Mouse (Mus musculus) right cerebral cortex, postnatal 4 days (tissue): ENCODE data around the gene 4930435E12Rik.
"Not testable (repeated sequence)": the region's sequence is repeated elsewhere in the genome, so short reads cannot be mapped to it uniquely, and the experiment has no call there.

Source experiments
- DNase-seq: peaks from one replicate; pipeline ENCODE4 v3.0.0-alpha.2; 2022

The 4930435E12Rik gene

DNA sequence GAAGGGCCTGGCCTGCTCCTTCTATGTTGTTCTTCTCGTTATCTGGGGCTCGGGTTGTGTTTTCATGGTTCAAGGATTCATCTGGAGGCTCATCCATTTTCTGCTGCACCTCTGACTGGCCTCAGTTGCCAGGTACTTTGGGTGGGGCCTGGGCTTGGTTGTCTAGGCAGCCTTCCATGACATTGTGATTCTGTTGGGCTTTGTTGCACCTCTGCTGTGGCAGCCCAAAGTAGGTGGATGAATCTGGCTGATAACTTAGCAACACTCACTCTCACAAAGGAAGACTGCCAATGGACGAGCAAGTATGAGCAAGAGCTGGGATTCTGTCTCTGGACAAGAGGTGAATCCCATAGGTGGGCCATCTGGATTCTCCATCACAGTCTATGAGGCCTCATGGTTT, at the start of gene 4930435E12Rik:
4930435E12Rik (minus strand) TSS at position 101 of the 400 bp plus-strand sequence.
- DNase-seq: no peak

- no peak for DNase-seq
Measured at GRCm38 (mm10) chr16:38874481-38874880, 45.9 kb upstream of the 4930435E12Rik start.

DNA sequence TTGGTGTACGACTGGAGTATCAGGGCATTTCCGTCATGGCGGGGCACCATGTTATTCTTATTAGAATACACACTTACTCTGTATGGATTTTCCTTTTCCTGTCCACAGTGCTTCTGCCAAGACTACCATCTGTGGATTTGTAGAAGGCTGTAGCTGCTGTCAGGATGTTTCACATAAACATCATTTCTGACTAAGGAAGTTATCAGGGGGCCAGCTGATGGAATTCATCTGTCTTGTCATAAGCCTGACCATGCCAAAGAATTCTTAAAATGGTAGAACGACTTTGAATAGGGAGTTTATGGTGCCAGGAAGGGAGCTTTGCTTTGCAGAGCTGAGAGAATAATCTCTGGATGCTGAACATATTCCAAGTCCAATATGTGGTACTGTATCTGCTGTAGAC, 44.7 kb upstream of the 4930435E12Rik start:
- DNase-seq: no peak

GRCm38 (mm10) chr16:38864358-38864757, 35.8 kb upstream of the 4930435E12Rik start:
- no peak for DNase-seq

DNA sequence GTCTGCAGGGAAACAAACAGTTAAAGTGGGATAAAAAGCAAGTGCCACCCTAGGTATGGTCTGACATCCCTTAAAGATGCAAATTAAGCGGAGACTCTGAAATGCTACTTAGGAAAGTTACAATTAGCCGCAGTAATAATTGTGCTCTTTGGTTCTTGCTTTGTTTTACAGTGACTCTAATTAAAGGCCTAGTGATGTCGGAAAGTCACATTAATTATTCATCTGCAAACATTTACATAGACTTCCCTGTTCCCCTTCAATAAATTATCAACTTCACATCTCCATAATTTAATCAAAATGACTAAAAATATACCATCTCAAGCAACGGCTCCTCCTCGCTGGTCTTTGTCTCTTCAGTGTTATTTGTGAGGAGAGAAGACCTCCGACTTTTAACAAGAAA, 32.0 kb upstream of the 4930435E12Rik start:
- DNase-seq: no peak

GRCm38 (mm10) chr16:38858120-38858749, 29.7 kb upstream of the 4930435E12Rik start:
- DNase-seq: no peak

DNA sequence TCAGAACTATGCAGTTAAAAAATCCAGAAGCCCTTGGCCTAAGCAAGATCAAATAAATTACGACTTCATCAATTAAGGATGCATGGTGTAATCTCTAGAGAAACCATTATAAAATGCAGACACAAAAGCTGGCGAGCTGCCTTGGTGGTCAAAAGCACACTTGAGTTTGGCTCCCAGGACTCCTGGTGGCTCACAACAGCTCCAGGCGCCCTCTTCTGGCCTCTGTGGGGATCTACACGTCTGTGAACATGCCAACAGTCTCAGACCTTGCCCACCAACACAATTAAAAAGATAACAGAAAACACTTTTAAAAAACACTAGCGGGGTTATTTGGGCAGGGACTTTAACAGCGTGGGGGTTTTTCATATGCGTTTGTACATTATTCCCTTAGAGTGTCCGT, 16.0 kb downstream of the 4930435E12Rik start:
- peak; percentile 78 for DNase-seq

DNA sequence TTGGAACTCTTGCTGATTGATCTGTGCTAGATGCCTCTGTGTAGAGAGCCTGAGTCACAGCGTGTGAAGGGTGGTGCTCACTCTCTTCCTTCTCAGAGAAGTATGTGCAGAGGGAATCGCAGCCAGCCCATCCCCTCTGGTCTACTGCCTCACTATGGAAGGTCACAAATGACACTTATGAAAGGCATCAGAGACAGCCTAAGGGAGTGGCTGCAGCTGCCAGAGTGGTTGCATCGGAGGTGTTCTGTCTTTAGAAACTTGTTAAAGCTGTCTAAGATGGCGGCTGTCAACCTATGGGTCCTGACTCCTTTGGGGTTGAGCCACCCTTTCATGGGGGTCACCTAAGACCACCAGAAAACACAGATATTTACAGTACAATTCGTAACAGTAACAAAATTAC, 18.4 kb downstream of the 4930435E12Rik start:
- no peak for DNase-seq

DNA sequence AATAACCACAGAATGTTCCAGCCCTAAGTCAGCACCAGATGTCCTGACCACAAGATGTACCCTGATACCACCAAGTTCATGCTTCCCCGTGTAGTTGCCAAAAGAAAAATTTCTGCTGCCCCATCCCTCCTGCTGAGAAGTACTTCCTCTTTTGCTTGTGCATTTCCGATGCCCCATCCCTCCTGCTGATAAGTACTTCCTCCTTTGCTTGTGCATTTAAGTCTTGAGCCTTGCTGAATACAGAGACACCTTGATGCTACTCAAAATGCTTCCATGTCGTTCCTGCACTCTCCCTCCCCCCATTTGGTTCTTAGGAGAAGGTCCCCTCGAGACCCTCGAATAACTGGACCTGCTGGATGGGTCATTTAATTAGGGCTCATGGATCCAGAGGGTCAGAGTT, 20.8 kb downstream of the 4930435E12Rik start:
- DNase-seq: not testable (repeated sequence)

DNA sequence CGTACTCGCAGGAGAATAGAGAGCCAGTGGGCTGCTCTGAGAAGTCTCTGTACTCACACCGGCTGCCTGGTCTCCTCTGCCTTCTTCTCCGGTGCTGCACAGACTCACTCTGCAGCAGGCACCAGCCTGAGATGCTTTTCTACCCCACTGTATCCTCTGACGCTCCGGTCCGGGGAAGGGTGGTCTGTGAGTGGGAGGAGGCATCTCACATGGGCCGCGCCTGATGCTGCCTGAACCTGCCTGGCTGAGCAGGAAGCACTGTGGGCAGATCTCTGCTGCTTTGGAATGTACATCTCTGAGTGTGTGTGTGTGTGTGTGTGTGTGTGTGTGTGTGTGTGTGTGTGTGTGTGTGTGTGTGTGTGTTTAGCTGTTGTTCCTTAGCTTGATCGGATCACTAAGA, 28.5 kb downstream of the 4930435E12Rik start, which contains the start of gene Upk1b:
Upk1b (minus strand) TSS at position 238 of the 400 bp plus-strand sequence.
- DNase-seq: no peak

DNA sequence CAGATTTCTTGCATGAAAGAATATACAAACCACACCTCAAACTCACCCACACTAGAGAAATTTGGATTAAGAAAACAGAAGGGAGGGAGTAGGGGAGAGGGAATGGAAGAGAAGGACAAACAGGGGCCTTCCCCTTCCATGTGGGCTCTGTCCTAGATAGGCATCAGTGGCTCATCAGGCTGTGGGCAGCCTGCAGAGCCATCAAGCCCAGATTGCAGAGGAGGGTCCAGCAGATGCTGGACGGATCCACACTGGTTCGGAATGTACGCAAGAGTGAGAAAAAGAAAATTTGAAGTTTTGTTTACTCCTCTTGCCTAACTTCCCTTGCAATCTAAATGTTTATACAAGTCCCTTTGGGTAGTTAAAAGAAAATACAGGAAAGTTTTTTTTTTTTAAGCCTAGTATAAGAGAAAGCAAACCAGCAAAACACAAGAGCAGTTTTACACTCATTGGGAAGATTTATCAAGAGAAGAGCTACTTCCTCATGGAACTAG, 29.5 kb downstream of the 4930435E12Rik start:
- DNase-seq: no peak

GRCm38 (mm10) chr16:38793120-38793519, 35.4 kb downstream of the 4930435E12Rik start:
- no peak for DNase-seq

DNA sequence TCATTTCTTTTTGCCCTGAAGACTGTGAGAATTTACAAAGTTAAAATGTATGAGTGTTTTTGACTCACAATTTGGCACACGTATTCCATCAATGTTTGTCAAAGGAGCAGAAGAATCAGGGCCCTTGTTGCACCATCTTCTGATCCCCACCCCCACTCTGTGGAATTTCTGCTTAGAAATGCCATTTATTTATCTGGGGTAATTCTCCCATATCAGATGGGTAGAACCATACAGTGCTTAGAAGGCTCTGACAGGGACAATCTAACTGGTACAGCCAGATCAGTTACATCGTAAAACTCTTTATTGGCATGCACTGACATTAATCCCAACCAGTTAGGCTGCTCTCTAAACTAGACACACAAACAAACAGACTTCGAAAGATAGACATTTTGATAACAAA, 38.6 kb downstream of the 4930435E12Rik start:
- DNase-seq: no peak

GRCm38 (mm10) chr16:38789016-38789415, 39.5 kb downstream of the 4930435E12Rik start:
- no peak for DNase-seq

- no peak for DNase-seq
Measured at GRCm38 (mm10) chr16:38785301-38785700, 43.2 kb downstream of the 4930435E12Rik start.

DNA sequence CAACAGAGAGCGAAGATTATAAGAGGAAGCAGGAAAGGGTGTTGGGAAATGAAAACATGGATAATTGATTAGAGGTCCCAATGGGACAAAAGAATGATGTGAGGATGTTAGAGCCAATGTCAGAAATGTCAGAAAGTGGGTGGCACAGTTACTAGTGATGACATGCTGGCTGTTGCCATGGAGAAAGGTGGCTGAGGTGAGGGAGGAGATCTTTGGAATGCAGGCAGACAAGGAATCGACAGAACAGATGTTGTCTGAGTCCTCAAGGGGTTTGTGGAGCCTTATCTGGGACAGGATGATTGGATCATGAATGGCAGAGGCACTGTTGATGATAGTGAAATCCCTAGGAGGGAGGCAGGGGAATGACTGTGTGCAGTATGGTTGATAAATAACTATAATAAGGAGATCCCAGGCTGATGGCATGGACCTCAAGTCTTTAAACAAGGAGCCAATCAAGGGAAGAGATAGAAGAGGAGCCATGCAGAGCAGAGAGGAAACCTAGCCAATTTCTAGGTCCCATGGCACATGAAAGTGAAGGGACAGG, 46.0 kb downstream of the 4930435E12Rik start:
- DNase-seq: no peak

- DNase-seq: no peak
Measured at GRCm38 (mm10) chr16:38781946-38782345, 46.6 kb downstream of the 4930435E12Rik start.

DNA sequence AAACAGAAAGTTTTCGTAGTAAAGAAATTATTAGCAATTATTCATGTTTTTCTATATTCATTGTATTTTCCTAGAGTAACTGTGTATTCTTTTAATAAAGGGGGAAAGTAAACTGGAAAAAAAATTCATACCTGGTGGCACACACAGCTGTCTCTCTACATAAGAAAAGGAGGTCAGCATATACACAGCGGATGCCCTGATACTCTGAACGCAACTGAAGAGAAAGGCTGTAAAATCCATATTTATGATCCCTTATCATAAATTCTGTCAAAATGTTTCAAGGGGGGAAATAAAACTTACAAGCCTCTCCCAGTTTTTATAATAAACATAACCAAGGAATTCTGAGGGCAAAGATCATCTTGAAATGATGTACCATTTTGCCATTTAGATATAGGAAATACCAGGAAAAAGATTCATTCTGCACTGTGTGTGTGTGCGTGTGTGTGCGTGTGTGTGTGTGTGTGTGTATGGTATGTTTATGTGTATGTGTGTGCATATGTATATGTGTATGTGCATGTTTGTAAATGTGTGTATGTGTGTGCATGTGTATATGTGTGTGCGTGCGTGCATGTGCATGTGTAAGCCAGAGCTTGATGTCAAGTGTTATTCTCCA, 47.5 kb downstream of the 4930435E12Rik start:
- no peak for DNase-seq

- no peak for DNase-seq
Measured at GRCm38 (mm10) chr16:38776342-38776741, 52.2 kb downstream of the 4930435E12Rik start.

GRCm38 (mm10) chr16:38774964-38775746, 53.4 kb downstream of the 4930435E12Rik start:
- no peak for DNase-seq

- no peak for DNase-seq
Measured at GRCm38 (mm10) chr16:38772906-38773496, 55.5 kb downstream of the 4930435E12Rik start.

GRCm38 (mm10) chr16:38771145-38771544, 57.4 kb downstream of the 4930435E12Rik start:
- no peak for DNase-seq

- no peak for DNase-seq
Measured at GRCm38 (mm10) chr16:38769529-38769928, 59.0 kb downstream of the 4930435E12Rik start.
